Mouse (Mus musculus): ENCODE measurements at regions not wholly inside any gene's neighbourhood (a gene's known extent, or its start where the extent isn't known, plus 50 kb on each side); places are given as distances from the start of the nearest gene placed in this dataset.
A peak's percentile ranks its signal among the peaks of the same experiment; 100 is the strongest.

DNA sequence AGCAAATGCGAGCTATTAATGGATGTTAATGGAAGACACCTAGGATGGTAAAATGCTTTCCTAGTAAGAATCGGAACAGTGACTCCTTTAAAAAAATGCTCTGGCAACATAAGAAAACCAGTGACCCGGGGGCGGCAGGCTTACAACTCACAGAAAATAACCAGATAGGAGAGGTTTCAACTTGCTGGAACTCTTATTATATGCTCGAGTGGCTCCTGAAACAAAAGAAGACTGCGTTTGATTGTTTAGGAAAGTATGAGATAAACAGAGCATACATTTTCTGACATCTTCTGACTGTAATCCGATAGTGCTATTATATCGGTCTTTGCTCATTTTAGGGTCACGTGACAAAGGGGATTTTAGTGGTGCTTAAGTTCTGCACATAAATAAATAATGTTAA, 152.8 kb upstream of the Pkn2 start:
- Histone ChIP-seq H3K36me3 (ENCODE audit: insufficient read depth, low read length) (no peaks in the 10 kb centered on the region), H3K9ac (ENCODE audit: low read depth, low read length) (no peak overlapping the region), H3K9me3 (replicated peaks; ENCODE audit: low read length) (no peaks in the 10 kb centered on the region), H3K4me3 (replicated peaks; ENCODE audit: low read depth, low read length) (no peak overlapping the region), H3K27me3 (ENCODE audit: insufficient read depth, low read length) (no peaks in the 10 kb centered on the region), H3K27ac (no peak overlapping the region), H3K4me2 (ENCODE audit: low read length) (peak overlapping the region; percentile 35), H3K4me1 (replicated peaks; ENCODE audit: insufficient read depth, low read length) (no peaks in the 10 kb centered on the region)
- DNase-seq (ENCODE audit: low spot score) = peak; percentile 53
- TF ChIP-seq CTCF (IDR thresholded peaks at IDR 0.05; ENCODE audit: low read depth) = no peak
- no peak for ATAC-seq (replicated peaks; ENCODE audit: low FRiP score, low read depth)
- 31% methylated on average over 9 of the region's 9 CpGs for WGBS

DNA sequence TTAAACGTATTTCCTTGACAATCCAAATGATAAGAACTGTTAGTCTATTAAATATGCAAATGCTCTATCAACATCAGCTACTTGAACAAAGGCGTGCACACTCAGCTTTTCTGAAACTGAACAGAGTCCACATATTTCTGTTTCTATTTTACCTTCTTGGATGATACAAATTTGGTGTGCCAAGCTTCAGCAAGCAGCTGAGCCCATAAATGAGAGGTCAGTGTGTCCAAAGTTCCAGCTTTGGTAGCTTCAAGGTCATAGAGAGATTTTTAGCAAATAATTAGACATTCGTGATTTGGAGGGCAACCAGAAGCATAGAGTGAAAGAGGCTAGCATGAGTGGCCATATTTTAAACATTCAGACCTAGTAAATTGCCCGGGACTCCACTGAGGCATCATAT, 140.7 kb upstream of the Pkn2 start:
- WGBS = 65% methylated on average over 4 of the region's 4 CpGs
- Histone ChIP-seq H3K27me3 (ENCODE audit: insufficient read depth, low read length) (no peaks in the 10 kb centered on the region), H3K4me3 (replicated peaks; ENCODE audit: low read depth, low read length) (no peak overlapping the region), H3K9ac (ENCODE audit: low read depth, low read length) (no peak overlapping the region), H3K27ac (no peak overlapping the region), H3K36me3 (ENCODE audit: insufficient read depth, low read length) (no peaks in the 10 kb centered on the region), H3K9me3 (replicated peaks; ENCODE audit: low read length) (no peaks in the 10 kb centered on the region), H3K4me2 (ENCODE audit: low read length) (no peak overlapping the region), H3K4me1 (replicated peaks; ENCODE audit: insufficient read depth, low read length) (no peaks in the 10 kb centered on the region)
- ATAC-seq (replicated peaks; ENCODE audit: low FRiP score, low read depth) (no peak), DNase-seq (ENCODE audit: low spot score) (no peak)
- TF ChIP-seq CTCF (IDR thresholded peaks at IDR 0.05; ENCODE audit: low read depth) = no peak

DNA sequence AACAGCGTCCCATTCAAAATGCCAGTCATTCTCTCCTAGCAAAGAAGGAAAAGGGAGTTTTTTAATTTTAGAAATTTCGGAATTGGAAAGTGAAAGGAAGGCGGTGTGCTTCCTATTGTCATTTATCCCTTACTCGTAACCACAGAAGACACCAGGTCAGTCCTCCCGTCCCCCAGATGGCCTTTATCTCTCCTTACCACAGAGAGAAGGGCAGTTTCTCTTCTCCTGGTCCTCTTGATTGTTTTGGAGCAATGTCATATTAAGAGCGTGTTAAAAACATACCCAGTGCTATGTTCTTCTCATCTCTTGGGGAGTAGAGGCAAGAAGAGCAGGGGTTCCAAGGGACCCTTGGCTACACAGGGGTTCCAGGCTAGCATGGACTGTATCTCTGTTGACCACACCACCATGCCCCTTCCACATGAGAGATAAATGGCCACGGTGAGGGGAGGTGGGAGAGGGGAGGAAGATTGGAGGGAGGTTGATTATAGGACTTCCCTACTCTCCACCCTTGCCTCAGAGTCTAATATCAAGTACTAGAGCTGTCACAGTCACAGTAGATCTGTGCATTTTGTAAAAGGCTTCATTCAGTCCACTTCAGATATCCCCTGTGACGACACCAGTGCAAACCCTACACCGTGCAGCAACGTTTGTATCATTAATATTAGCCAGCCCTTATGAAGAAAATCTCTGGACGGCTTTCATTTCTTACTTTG, 139.5 kb upstream of the Pkn2 start:
- Histone ChIP-seq H3K4me3 (replicated peaks; ENCODE audit: low read depth, low read length) (no peak overlapping the region), H3K4me1 (replicated peaks; ENCODE audit: insufficient read depth, low read length) (no peaks in the 10 kb centered on the region), H3K4me2 (ENCODE audit: low read length) (no peak overlapping the region), H3K9me3 (replicated peaks; ENCODE audit: low read length) (no peaks in the 10 kb centered on the region), H3K36me3 (ENCODE audit: insufficient read depth, low read length) (no peaks in the 10 kb centered on the region), H3K27ac (no peak overlapping the region), H3K9ac (ENCODE audit: low read depth, low read length) (no peak overlapping the region), H3K27me3 (ENCODE audit: insufficient read depth, low read length) (no peaks in the 10 kb centered on the region)
- DNase-seq (ENCODE audit: low spot score) (no peak), ATAC-seq (replicated peaks; ENCODE audit: low FRiP score, low read depth) (no peak)
- 79% methylated on average over 11 of the region's 11 CpGs for WGBS
- no peak for TF ChIP-seq CTCF (IDR thresholded peaks at IDR 0.05; ENCODE audit: low read depth)

DNA sequence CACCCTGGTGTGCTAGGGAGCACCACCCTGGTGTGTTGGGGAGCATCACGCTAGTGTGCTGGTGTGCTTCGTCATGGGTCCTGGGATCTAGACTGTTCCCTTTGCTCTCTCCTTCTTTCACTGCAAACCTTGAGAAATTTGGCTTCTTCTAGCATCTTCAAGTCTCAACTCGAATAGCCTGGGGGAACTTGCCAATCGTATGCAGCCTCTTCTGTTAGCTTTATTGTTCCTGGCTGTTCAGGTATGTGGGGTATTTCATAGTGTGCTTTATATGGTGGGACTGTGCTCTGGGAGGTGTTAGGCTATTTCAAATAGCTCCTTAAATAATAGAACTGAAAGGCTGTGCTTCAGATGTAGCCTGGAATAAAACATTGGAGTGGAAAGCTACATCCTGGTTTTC, 135.7 kb upstream of the Pkn2 start:
- H3K27ac ChIP-seq = no peak overlapping the region
- no peak for TF ChIP-seq CTCF (IDR thresholded peaks at IDR 0.05; ENCODE audit: low read depth)
- no peaks in the 10 kb centered on the region for H3K9me3 ChIP-seq (replicated peaks; ENCODE audit: low read length)
- H3K4me2 ChIP-seq (ENCODE audit: low read length) = no peak overlapping the region
- no peak for DNase-seq (ENCODE audit: low spot score)
- no peak overlapping the region for H3K4me3 ChIP-seq (replicated peaks; ENCODE audit: low read depth, low read length)
- no peaks in the 10 kb centered on the region for H3K27me3 ChIP-seq (ENCODE audit: insufficient read depth, low read length)
- H3K4me1 ChIP-seq (replicated peaks; ENCODE audit: insufficient read depth, low read length) = no peaks in the 10 kb centered on the region
- no peak for ATAC-seq (replicated peaks; ENCODE audit: low FRiP score, low read depth)
- no peak overlapping the region for H3K9ac ChIP-seq (ENCODE audit: low read depth, low read length)
- H3K36me3 ChIP-seq (ENCODE audit: insufficient read depth, low read length) = no peaks in the 10 kb centered on the region
- 85% methylated on average over 4 of the region's 4 CpGs for WGBS

DNA sequence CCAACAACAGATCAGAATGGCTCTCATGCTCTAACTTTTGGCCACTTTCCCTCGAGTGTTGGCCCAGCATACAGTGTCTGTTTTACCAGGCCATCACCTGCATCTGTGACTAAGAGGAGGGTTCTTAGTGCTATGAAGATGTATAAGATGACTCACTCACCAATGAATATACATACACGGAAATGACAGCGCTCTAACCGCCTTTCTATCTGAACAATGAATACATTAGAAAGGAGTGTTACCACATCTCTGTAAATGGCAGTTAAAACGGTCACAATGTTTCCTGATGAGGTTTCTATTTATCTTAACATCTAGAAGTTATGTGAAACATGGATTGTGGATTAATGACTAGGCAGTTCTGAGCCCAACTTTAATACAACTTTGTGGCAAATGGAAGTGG, 135.0 kb upstream of the Pkn2 start:
- no peaks in the 10 kb centered on the region for H3K27me3 ChIP-seq (ENCODE audit: insufficient read depth, low read length)
- ATAC-seq (replicated peaks; ENCODE audit: low FRiP score, low read depth) (no peak), DNase-seq (ENCODE audit: low spot score) (no peak)
- no peaks in the 10 kb centered on the region for H3K36me3 ChIP-seq (ENCODE audit: insufficient read depth, low read length)
- H3K9ac ChIP-seq (ENCODE audit: low read depth, low read length) = no peak overlapping the region
- no peaks in the 10 kb centered on the region for H3K4me1 ChIP-seq (replicated peaks; ENCODE audit: insufficient read depth, low read length)
- H3K4me3 ChIP-seq (replicated peaks; ENCODE audit: low read depth, low read length) = no peak overlapping the region
- no peak overlapping the region for H3K4me2 ChIP-seq (ENCODE audit: low read length)
- TF ChIP-seq CTCF (IDR thresholded peaks at IDR 0.05; ENCODE audit: low read depth) = no peak
- H3K27ac ChIP-seq = no peak overlapping the region
- 82% methylated on average over 5 of the region's 5 CpGs for WGBS
- no peaks in the 10 kb centered on the region for H3K9me3 ChIP-seq (replicated peaks; ENCODE audit: low read length)

DNA sequence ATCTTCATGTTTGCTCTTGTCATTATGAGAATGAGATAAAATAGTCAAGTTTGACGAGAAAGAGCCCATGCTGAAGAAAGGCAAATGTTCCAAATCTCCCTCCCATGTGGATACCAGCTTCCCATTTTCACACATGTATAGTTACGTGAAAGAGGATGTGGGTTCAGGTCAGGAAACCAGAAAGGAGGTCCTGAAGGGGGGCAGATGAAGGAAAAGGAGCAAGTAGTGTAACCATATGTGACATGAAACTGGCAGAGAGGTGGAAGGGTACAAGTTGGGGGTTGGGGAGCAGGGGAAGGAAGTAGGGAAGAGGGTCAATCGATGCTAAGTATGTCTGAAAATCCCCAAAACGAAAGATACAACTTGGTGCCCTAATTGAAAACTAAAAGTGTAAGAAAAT, 132.6 kb upstream of the Pkn2 start:
- Histone ChIP-seq H3K9ac (ENCODE audit: low read depth, low read length) (no peak overlapping the region), H3K9me3 (replicated peaks; ENCODE audit: low read length) (no peaks in the 10 kb centered on the region), H3K4me1 (replicated peaks; ENCODE audit: insufficient read depth, low read length) (no peaks in the 10 kb centered on the region), H3K4me2 (ENCODE audit: low read length) (no peak overlapping the region), H3K27ac (no peak overlapping the region), H3K36me3 (ENCODE audit: insufficient read depth, low read length) (no peaks in the 10 kb centered on the region), H3K4me3 (replicated peaks; ENCODE audit: low read depth, low read length) (no peak overlapping the region), H3K27me3 (ENCODE audit: insufficient read depth, low read length) (no peaks in the 10 kb centered on the region)
- DNase-seq (ENCODE audit: low spot score) (no peak), ATAC-seq (replicated peaks; ENCODE audit: low FRiP score, low read depth) (no peak)
- 70% methylated on average over 4 of the region's 4 CpGs for WGBS
- no peak for TF ChIP-seq CTCF (IDR thresholded peaks at IDR 0.05; ENCODE audit: low read depth)

DNA sequence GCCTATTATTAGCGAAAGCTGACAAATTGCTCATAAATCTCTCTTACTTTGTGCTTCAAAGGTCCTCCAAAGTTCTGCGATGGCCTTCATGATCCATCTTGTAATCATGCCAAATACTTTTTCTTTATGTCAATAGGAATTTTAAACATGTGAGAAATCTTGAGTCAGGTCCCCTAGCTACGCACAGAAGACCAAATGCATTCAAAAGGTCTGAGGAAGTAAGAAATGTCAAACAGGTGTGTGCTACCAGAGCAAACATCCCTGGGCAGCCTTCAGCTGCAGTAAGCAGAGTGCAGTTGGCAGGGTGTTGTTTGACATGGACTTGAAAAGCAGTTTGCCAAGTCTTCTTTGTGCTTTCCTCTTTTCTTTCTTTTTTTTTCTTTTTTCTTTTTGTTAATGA, 125.2 kb upstream of the Pkn2 start:
- TF ChIP-seq CTCF (IDR thresholded peaks at IDR 0.05; ENCODE audit: low read depth) = no peak
- Histone ChIP-seq H3K9me3 (replicated peaks; ENCODE audit: low read length) (no peaks in the 10 kb centered on the region), H3K4me3 (replicated peaks; ENCODE audit: low read depth, low read length) (no peak overlapping the region), H3K9ac (ENCODE audit: low read depth, low read length) (no peak overlapping the region), H3K36me3 (ENCODE audit: insufficient read depth, low read length) (no peaks in the 10 kb centered on the region), H3K27me3 (ENCODE audit: insufficient read depth, low read length) (no peaks in the 10 kb centered on the region), H3K4me1 (replicated peaks; ENCODE audit: insufficient read depth, low read length) (no peaks in the 10 kb centered on the region), H3K4me2 (ENCODE audit: low read length) (no peak overlapping the region), H3K27ac (no peak overlapping the region)
- DNase-seq (ENCODE audit: low spot score) = no peak
- 76% methylated on average over 3 of the region's 3 CpGs for WGBS
- no peak for ATAC-seq (replicated peaks; ENCODE audit: low FRiP score, low read depth)
